Mouse (Mus musculus) inflammation-experienced regulatory T-cells, adult 6 months (primary cell): ENCODE data around the gene Rab11a. TPM values are rescaled to one million over a fixed set of nuclear protein-coding genes. Genes with fewer than 3 reads are reported as not detected.

ENCODE experiments used
- ATAC-seq: one replicate; pipeline ENCODE4 v1.8.0; 2017
- polyA plus RNA-seq, 3 experiments: library from polyadenylated mRNA; unstranded; fragments of 100-300 nt; shearing (Covaris generic); gene quantifications; one replicate each; pipeline ENCODE4 v1.2.1; 2017

The Rab11a gene
- 100 to 1,000 TPM; 214 to 310 (median 217) TPM for polyA plus RNA-seq

GRCm38 (mm10) chr9:64737406-64738201 lies at the start of gene Rab11a:
TSS of gene Rab11a (minus strand) at chr9:64737758.
- ATAC-seq = peak; percentile 84

- ATAC-seq = no peak
These were observed 48.8 kb upstream of the Rab11a start for GRCm38 (mm10) chr9:64786216-64786905.

GRCm38 (mm10) chr9:64784841-64785240 lies 47.3 kb upstream of the Rab11a start:
- peak; percentile 55 for ATAC-seq

- no peak for ATAC-seq
These were observed 46.0 kb upstream of the Rab11a start for GRCm38 (mm10) chr9:64783511-64783910.

GRCm38 (mm10) chr9:64779628-64780027 lies 42.1 kb upstream of the Rab11a start:
- ATAC-seq = peak; percentile 82

GRCm38 (mm10) chr9:64778151-64778550 lies 40.6 kb upstream of the Rab11a start:
- no peak for ATAC-seq

- no peak for ATAC-seq
These were observed 40.0 kb upstream of the Rab11a start for GRCm38 (mm10) chr9:64777441-64777987.

- no peak for ATAC-seq
These were observed 37.9 kb upstream of the Rab11a start for GRCm38 (mm10) chr9:64775491-64775890.

- ATAC-seq = no peak
These were observed 37.3 kb upstream of the Rab11a start for GRCm38 (mm10) chr9:64774883-64775282.

GRCm38 (mm10) chr9:64774411-64774811 lies 36.9 kb upstream of the Rab11a start:
- ATAC-seq = no peak

GRCm38 (mm10) chr9:64773936-64774335 lies 36.4 kb upstream of the Rab11a start:
- no peak for ATAC-seq

- ATAC-seq = no peak
These were observed 35.7 kb upstream of the Rab11a start for GRCm38 (mm10) chr9:64773254-64773653.

- no peak for ATAC-seq
These were observed 33.7 kb upstream of the Rab11a start for GRCm38 (mm10) chr9:64771236-64771635.

GRCm38 (mm10) chr9:64770411-64770849 lies 32.9 kb upstream of the Rab11a start:
- no peak for ATAC-seq

- ATAC-seq = no peak
These were observed 32.4 kb upstream of the Rab11a start for GRCm38 (mm10) chr9:64769911-64770310.

GRCm38 (mm10) chr9:64769066-64769695 lies 31.6 kb upstream of the Rab11a start:
- no peak for ATAC-seq

GRCm38 (mm10) chr9:64767796-64768195 lies 30.2 kb upstream of the Rab11a start:
- no peak for ATAC-seq

GRCm38 (mm10) chr9:64766136-64766535 lies 28.6 kb upstream of the Rab11a start:
- no peak for ATAC-seq

- ATAC-seq = no peak
These were observed 27.3 kb upstream of the Rab11a start for GRCm38 (mm10) chr9:64764824-64765223.

GRCm38 (mm10) chr9:64758052-64758451 lies 20.5 kb upstream of the Rab11a start:
- ATAC-seq = no peak

GRCm38 (mm10) chr9:64752575-64752974 lies 15.0 kb upstream of the Rab11a start:
- ATAC-seq = no peak

- ATAC-seq = no peak
These were observed 11.8 kb upstream of the Rab11a start for GRCm38 (mm10) chr9:64749314-64749713.

- no peak for ATAC-seq
These were observed 10.2 kb upstream of the Rab11a start for GRCm38 (mm10) chr9:64747735-64748134.
